Mouse (Mus musculus) macrophage (primary cell): ENCODE data around the gene Klhl20. TPM values are rescaled to one million over a fixed set of nuclear protein-coding genes. Genes with fewer than 3 reads are reported as not detected.

Experiments
- H3K27ac ChIP-seq: fragments of 350-480 bp; formaldehyde crosslinking; 2 replicates; pipeline ENCODE4 v1.9.0; 2021
- H3K36me3 ChIP-seq: fragments of 350-480 bp; formaldehyde crosslinking; 2 replicates; pipeline ENCODE4 v1.9.0; 2021; ENCODE audit errors: inconsistent target
- H3K4me3 ChIP-seq: fragments of 350-480 bp; formaldehyde crosslinking; 2 replicates; pipeline ENCODE4 v1.9.0; 2021; ENCODE audit errors: inconsistent target
- H3K79me2 ChIP-seq: fragments of 350-480 bp; formaldehyde crosslinking; 2 replicates; pipeline ENCODE4 v1.9.0; 2021; ENCODE audit errors: inconsistent target
- WGBS: methylation state at CpG from one replicate; pipeline ENCODE4 v1.1.7; 2026; ENCODE audit warnings: inconsistent platforms; ENCODE audit not compliant: missing documents; 5-methylcytosine and 5-hydroxymethylcytosine counted together
- polyA plus RNA-seq: library from polyadenylated mRNA; stranded (reverse); fragments of 250-400 nt; gene quantifications from 3 replicates; pipeline ENCODE4 v1.2.4, GENCODE M21; 2018; ENCODE audit warnings: inconsistent platforms

Gene Klhl20
- polyA plus RNA-seq, 1 experiment from 2014 or later: 18.8 TPM

GRCm38 (mm10) chr1:161122661-161123418 lies 8.5 kb downstream of the Klhl20 start:
- H3K36me3 ChIP-seq: no peaks in the 10 kb centered on the region
- H3K79me2 ChIP-seq: peaks cover 28% of the 10 kb centered on the region; the same call in 1 of the 2 replicates
- H3K4me3 ChIP-seq: no peak overlapping the region
- 96% methylated on average over 10 of the region's 10 CpGs for WGBS
- H3K27ac ChIP-seq: no peak overlapping the region

DNA sequence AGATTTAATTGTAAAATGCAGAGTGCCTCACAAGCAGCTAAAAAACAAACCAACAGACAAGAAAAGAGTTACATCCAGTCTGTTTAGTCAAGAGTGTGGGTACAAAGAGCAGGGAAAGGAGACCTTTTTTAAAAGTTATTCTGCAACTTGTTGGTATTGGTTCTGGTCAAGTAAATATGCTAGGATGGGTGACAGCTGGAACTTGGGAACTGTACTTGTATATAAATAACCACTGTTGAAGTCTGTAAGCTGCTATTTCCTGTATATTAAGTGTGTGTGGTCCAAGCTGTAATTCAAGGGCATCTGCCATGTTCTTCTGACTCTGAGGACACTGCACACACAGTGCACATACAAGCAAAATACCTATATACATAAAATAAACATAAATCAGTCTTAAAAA lies 16.7 kb downstream of the Klhl20 start:
- no peak overlapping the region for H3K27ac ChIP-seq
- H3K79me2 ChIP-seq: no peaks in the 10 kb centered on the region
- H3K36me3 ChIP-seq: no peaks in the 10 kb centered on the region
- H3K4me3 ChIP-seq: no peak overlapping the region

GRCm38 (mm10) chr1:161109216-161109615 lies 22.1 kb downstream of the Klhl20 start:
- Histone ChIP-seq H3K79me2 (no peaks in the 10 kb centered on the region), H3K27ac (no peak overlapping the region), H3K4me3 (no peak overlapping the region), H3K36me3 (peaks cover 15% of the 10 kb centered on the region)
- 94% methylated on average over 8 of the region's 8 CpGs for WGBS

GRCm38 (mm10) chr1:161103842-161104241 lies 27.5 kb downstream of the Klhl20 start:
- WGBS: 88% methylated on average over 1 of the region's 1 CpGs
- no peak overlapping the region for H3K27ac ChIP-seq
- no peaks in the 10 kb centered on the region for H3K79me2 ChIP-seq
- no peak overlapping the region for H3K4me3 ChIP-seq
- peaks cover 39% of the 10 kb centered on the region for H3K36me3 ChIP-seq

GRCm38 (mm10) chr1:161099721-161100405 lies 31.4 kb downstream of the Klhl20 start:
- Histone ChIP-seq H3K36me3 (peaks cover 51% of the 10 kb centered on the region), H3K27ac (no peak overlapping the region), H3K4me3 (no peak overlapping the region), H3K79me2 (no peaks in the 10 kb centered on the region)
- 92% methylated on average over 4 of the region's 4 CpGs for WGBS

DNA sequence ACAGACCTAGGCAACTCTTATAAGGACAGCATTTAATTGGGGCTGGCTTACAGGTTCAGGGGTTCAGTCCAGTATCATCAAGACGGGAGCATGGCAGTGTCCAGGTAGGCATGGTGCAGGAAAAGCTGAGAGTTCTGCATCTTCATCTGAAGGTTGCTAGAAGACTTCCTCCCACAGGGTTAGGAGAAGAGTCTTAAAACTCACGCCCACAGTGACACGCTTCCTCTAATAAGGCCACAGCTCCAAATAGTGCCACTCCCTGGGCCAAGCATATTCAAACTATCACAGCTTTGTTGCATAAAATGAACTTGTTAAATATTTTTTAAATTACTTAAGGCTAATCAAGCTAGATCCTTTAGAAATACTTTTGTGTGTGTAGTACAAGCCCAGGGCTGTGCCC lies 54.1 kb downstream of the Klhl20 start:
- WGBS: 46% methylated on average over 3 of the region's 3 CpGs
- Histone ChIP-seq H3K27ac (no peak overlapping the region), H3K36me3 (no peaks in the 10 kb centered on the region), H3K4me3 (no peak overlapping the region), H3K79me2 (peaks cover 66% of the 10 kb centered on the region)

DNA sequence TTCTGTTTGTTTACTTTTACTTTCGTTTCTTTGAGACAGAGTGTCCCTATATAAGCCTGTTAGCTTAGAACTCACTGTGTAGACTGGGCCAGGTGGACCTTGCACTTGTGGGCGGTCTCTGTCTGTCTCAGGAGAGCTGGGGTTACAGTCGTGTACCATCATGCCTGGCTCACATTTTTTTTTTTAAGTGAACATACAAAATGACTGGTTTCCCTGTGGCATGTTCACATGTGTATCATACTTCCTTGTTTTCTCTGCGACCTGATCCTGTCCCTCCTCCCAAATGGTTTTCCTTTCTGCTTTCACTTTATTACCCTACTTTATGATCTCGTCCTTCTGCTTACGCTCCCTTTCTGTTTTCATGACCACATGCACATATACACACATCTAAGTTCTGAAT lies 55.1 kb downstream of the Klhl20 start:
- peaks cover 76% of the 10 kb centered on the region for H3K79me2 ChIP-seq
- WGBS: 14% methylated on average over 6 of the region's 6 CpGs
- peak overlapping the region; percentile 63 for H3K27ac ChIP-seq
- no peaks in the 10 kb centered on the region for H3K36me3 ChIP-seq
- H3K4me3 ChIP-seq: peak overlapping the region; percentile 36

GRCm38 (mm10) chr1:161071272-161071620 lies 60.1 kb downstream of the Klhl20 start:
- Histone ChIP-seq H3K4me3 (peak overlapping the region; percentile 99), H3K36me3 (no peaks in the 10 kb centered on the region), H3K27ac (peak overlapping the region; percentile 78), H3K79me2 (peaks cover 54% of the 10 kb centered on the region)
- 2% methylated on average over 12 of the region's 12 CpGs for WGBS

DNA sequence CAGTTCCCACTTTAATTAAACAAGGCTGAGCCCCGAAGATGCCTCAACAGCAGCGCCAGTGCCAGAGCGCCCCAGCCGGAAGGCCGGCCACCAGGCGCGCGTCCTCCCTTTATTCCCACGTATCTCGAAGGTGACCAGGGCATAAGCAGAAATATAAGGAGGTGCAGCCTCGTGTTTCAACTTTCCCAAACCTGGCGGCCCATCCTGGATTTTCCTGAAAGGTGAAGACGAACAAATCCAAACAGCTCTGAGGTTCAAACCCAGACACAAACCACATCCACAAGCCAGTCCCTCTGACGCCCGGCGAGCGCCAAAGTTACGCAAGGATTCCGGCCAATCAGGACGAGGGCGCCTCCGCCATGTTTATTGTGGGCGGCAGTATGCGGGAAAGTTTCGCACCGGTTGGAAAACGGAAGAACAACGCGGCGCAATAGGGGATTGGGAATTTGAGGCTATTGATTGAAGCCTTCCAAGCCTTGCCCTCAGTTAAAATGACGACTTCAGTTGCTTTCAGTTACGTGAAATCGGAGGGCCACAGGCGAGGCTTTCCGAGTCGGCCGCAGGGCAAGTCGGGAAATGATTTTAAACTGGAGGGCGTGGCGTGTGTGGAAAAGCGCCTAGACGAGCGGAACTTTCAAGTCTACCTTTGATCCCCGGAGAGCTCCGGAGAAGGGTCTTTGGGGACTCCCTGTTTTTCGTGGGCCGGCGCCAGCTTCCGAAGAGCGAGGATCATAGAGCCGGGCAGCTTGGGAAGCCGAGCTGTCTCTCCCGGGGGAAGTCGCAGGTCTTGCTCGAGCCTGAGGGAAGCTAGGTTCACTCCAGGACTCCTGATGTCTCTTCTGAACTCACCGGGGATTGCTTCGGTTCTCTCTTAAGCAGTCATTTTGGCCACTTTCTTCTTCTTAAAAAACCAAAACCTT lies 60.7 kb downstream of the Klhl20 start, which contains the start of the genes Dars2 and Cenpl:
Dars2 (minus strand) TSS at position 307 of the 920 bp plus-strand sequence.
Cenpl (plus strand) TSS at position 362 of the 920 bp plus-strand sequence.
- under 1% methylated on average over 57 of the region's 57 CpGs for WGBS
- H3K79me2 ChIP-seq: peaks cover 48% of the 10 kb centered on the region
- H3K36me3 ChIP-seq: no peaks in the 10 kb centered on the region
- peak within 1 kb of the TSS; percentile 78 for H3K27ac ChIP-seq
- peak within 1 kb of the TSS; percentile 99 for H3K4me3 ChIP-seq

DNA sequence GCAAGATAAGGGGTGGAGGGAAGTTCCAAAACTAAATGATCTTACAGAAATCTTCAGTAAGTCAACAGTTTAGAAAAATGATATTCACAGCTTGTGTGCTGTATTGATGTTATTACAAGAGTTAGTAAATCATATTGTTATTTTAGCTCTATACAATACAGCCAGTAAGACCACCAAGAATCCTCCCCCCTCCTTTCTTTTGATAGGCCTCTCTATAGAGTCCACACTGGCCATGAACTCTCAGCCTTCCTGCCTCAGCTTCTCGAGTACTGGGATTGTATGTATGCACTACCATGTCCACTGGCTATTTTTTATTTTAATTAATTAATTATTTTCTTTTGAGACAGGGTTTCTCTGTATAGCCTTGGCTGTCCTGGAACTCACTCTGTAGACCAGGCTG lies 68.0 kb downstream of the Klhl20 start:
- Histone ChIP-seq H3K4me3 (no peak overlapping the region), H3K36me3 (peaks cover 11% of the 10 kb centered on the region; the same call in 1 of the 2 replicates), H3K79me2 (no peaks in the 10 kb centered on the region), H3K27ac (no peak overlapping the region)
- 90% methylated on average over 1 of the region's 1 CpGs for WGBS

GRCm38 (mm10) chr1:161057164-161057563 lies 74.1 kb downstream of the Klhl20 start:
- Histone ChIP-seq H3K79me2 (no peaks in the 10 kb centered on the region), H3K4me3 (no peak overlapping the region), H3K27ac (no peak overlapping the region), H3K36me3 (peaks cover 23% of the 10 kb centered on the region; the same call in 1 of the 2 replicates)
- 100% methylated on average over 1 of the region's 1 CpGs for WGBS

DNA sequence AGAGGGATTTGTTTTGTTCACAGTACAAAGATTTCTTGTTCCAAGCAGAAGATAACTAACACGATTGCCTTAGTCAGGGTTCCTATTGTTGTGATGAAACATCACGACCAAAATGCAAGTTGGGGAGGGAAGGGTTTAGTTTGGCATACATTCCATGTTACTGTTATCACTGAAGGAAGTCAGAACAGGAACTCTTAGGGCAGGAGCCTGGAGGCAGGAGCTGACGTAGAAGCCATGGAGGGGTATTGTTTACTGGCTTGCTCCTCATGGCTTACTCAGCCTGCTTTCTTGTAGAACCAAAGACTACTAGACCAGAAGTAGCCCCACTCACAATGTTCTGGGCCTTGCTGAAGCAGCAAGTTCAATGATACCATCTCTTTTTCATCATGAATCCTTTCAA lies 84.3 kb downstream of the Klhl20 start:
- peaks cover 9% of the 10 kb centered on the region; the same call in 1 of the 2 replicates for H3K36me3 ChIP-seq
- H3K27ac ChIP-seq: no peak overlapping the region
- no peaks in the 10 kb centered on the region for H3K79me2 ChIP-seq
- 94% methylated on average over 3 of the region's 3 CpGs for WGBS
- no peak overlapping the region for H3K4me3 ChIP-seq

- peaks cover 2% of the 10 kb centered on the region; the same call in 1 of the 2 replicates for H3K79me2 ChIP-seq
- H3K27ac ChIP-seq: no peak overlapping the region
- no peak overlapping the region for H3K4me3 ChIP-seq
- WGBS: 92% methylated on average over 7 of the region's 7 CpGs
- H3K36me3 ChIP-seq: peaks cover 19% of the 10 kb centered on the region
Observed at GRCm38 (mm10) chr1:161041261-161042020, 89.9 kb downstream of the Klhl20 start.

DNA sequence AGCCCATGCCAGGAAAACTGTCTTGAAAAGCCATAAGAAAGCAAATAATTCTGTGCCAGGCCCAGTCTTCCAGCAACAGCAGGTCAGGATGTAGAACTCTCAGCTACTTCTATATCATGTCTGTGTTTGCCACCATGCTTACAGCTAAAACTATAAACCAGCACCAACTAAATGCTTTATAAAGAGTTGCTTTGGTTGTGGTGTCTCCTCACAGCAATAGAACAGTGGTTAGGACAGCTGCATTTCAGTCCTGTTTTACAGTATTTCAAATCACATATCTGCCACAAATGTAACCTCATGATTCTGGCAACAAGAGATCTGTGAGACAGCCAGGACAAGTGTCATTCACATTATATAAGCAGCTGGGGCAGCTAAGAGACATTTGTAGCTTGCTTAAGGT lies 90.5 kb downstream of the Klhl20 start:
- no peak overlapping the region for H3K27ac ChIP-seq

More for the DNA sequence above, 90.5 kb downstream of the Klhl20 start:
- Histone ChIP-seq H3K79me2 (peaks cover 8% of the 10 kb centered on the region), H3K36me3 (peaks cover 19% of the 10 kb centered on the region), H3K4me3 (no peak overlapping the region)
